Mouse (Mus musculus) neural tube, embryonic 15.5 days (tissue): ENCODE results near the gene 1110051M20Rik. TPM values are rescaled to one million over a fixed set of nuclear protein-coding genes. Genes with fewer than 3 reads are reported as not detected.

ENCODE experiments used
- microRNA-seq: library from miRNA; unstranded; fragments of <30 nt; microRNA quantifications from one replicate; pipeline ENCODE4, GENCODE M21; 2017
- polyA plus RNA-seq: library from polyadenylated mRNA; unstranded; fragments of >200 nt; fragmentation: Nextera tagmentation; extraction: Ambion mirVana; gene quantifications from 2 replicates; pipeline ENCODE4 v1.2.1, GENCODE M21; 2015

Gene 1110051M20Rik
- polyA plus RNA-seq, 1 experiment from 2014 or later, result 141 TPM

Small RNAs within 50 kb of the gene (microRNA-seq; reads per million reads assigned to microRNA genes)
- not detected for gene Gm22071

Other genes with a start within 250 kb of the 1110051M20Rik start
- gene Nr1h3, start 241.9 kb downstream of the 1110051M20Rik start, polyA plus RNA-seq, result 2.4 and 3.1 TPM in 2 replicates
- gene Acp2, start 241.8 kb downstream of the 1110051M20Rik start, polyA plus RNA-seq, result 35.1 and 36.6 TPM in 2 replicates
- gene Ddb2, start 207.7 kb downstream of the 1110051M20Rik start, polyA plus RNA-seq, result 17.5 and 20.2 TPM in 2 replicates
- gene Pacsin3, start 188.8 kb downstream of the 1110051M20Rik start, polyA plus RNA-seq, result 20.0 and 21.8 TPM in 2 replicates
- gene Arfgap2, start 179.7 kb downstream of the 1110051M20Rik start, polyA plus RNA-seq, result 62.0 and 68.9 TPM in 2 replicates
- gene Lrp4, start 12.8 kb upstream of the 1110051M20Rik start, polyA plus RNA-seq, result 6.8 and 7.3 TPM in 2 replicates
- gene Ckap5, start 82.1 kb upstream of the 1110051M20Rik start, polyA plus RNA-seq, result 95.3 and 98.4 TPM in 2 replicates
- gene F2, start 191.7 kb upstream of the 1110051M20Rik start, polyA plus RNA-seq, result 0.51 and 0.66 TPM in 2 replicates
- gene Zfp408, start 205.1 kb upstream of the 1110051M20Rik start, polyA plus RNA-seq, result 10.9 and 12.9 TPM in 2 replicates
- gene Arhgap1, start 205.2 kb upstream of the 1110051M20Rik start, polyA plus RNA-seq, result 86.2 and 99.9 TPM in 2 replicates